Mouse (Mus musculus): Measurements from ENCODE around the gene Ric3. TPM values are rescaled to one million over a fixed set of nuclear protein-coding genes. Genes with fewer than 3 reads are reported as not detected.

Gene Ric3
- total RNA-seq, 2 experiments from 2014 or later, result 47.3 to 52.1 TPM

- no peak for DNase-seq (ENCODE audit: low spot score in 2 of 2)
These were observed 81.2 kb downstream of the Ric3 start for GRCm38 (mm10) chr7:109001971-109002370.

- DNase-seq (ENCODE audit: low spot score in 2 of 2), result no peak
These were observed 82.7 kb downstream of the Ric3 start for GRCm38 (mm10) chr7:109000315-109000954.

GRCm38 (mm10) chr7:108996156-108996555 is 87.0 kb downstream of the Ric3 start:
- DNase-seq (ENCODE audit: low spot score in 2 of 2), result no peak

- DNase-seq (ENCODE audit: low spot score in 2 of 2), result no peak
These were observed 89.2 kb downstream of the Ric3 start for GRCm38 (mm10) chr7:108993881-108994291.

GRCm38 (mm10) chr7:108993230-108993629 is 89.9 kb downstream of the Ric3 start:
- no peak for DNase-seq (ENCODE audit: low spot score in 2 of 2)

GRCm38 (mm10) chr7:108991207-108991606 is 91.9 kb downstream of the Ric3 start:
- no peak for DNase-seq (ENCODE audit: low spot score in 2 of 2)

- no peak for DNase-seq (ENCODE audit: low spot score in 2 of 2)
These were observed 97.0 kb downstream of the Ric3 start for GRCm38 (mm10) chr7:108985934-108986708.

Other genes with a start within 250 kb of the Ric3 start
- gene Olfr516, start 232.8 kb downstream of the Ric3 start, total RNA-seq (2021), result not detected
- not detected for gene Olfr517, start 211.0 kb downstream of the Ric3 start, total RNA-seq (2021)
- gene Olfr518, start 198.3 kb downstream of the Ric3 start, total RNA-seq (2021), result not detected
- not detected for gene Olfr519, start 188.9 kb downstream of the Ric3 start, total RNA-seq (2021)
- gene Nlrp10, start 153.2 kb downstream of the Ric3 start, total RNA-seq (2021), result under 1 TPM; 0.29 to 0.43 TPM
- 100 to 1,000 TPM; 121 to 130 TPM for gene Eif3f, start 148.9 kb downstream of the Ric3 start, total RNA-seq (2021)
- 100 to 1,000 TPM; 162 to 173 TPM for gene Tub, start 133.0 kb downstream of the Ric3 start, total RNA-seq (2021)
- 10 to 100 TPM; 74.5 to 79.0 TPM for gene Lmo1, start 91.9 kb upstream of the Ric3 start, total RNA-seq (2021)